Mouse (Mus musculus) bone marrow macrophage, adult 2 months (primary cell): ENCODE measurements at regions not wholly inside any gene's neighbourhood (a gene's known extent, or its start where the extent isn't known, plus 50 kb on each side); places are given as distances from the start of the nearest gene placed in this dataset.

Experiments
- CTCF ChIP-seq: IDR thresholded peaks from 2 replicates; pipeline ENCODE4 v1.5.1; 2012; ENCODE audit warnings: low read depth, mild to moderate bottlenecking, low read length, moderate library complexity
- POLR2A ChIP-seq: IDR thresholded peaks from 2 replicates; pipeline ENCODE4 v1.6.1; 2012; ENCODE audit warnings: mild to moderate bottlenecking, low read depth, low read length, borderline replicate concordance

DNA sequence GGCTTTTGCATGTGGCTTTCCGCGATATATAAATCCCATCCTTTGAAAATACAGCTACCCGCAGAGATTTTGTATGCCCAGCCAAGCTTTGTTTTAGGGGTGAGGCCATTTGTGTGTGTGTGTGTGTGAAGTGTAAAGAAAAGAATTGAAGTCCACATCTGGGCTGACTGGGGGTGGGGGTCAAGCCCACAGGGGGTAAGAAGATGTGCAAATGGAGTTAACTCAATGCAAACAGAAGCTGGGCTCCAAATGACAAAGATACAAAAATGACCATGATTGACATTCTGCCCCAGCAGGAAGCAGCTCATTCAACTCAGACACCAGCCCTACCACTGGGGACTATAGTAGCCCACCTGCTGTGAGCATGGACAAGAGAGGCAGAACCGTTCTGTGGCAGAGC, 244.2 kb upstream of the Csf3r start:
- no peak for TF ChIP-seq CTCF
- TF ChIP-seq POLR2A, result no peak
